Mouse (Mus musculus) CH12.LX (cell line): Measurements from ENCODE around the gene Il17re. TPM values are rescaled to one million over a fixed set of nuclear protein-coding genes. Genes with fewer than 3 reads are reported as not detected.

Experiments used
- DNase-seq: peaks from one replicate; pipeline ENCODE4 v3.0.0-alpha.2; 2013; ENCODE audit errors: extremely low read depth
- H3K27ac ChIP-seq: 2 replicates; pipeline ENCODE4 v1.5.1; 2012; ENCODE audit warnings: low read depth, mild to moderate bottlenecking, control low read depth, moderate library complexity; ENCODE audit not compliant: insufficient read depth
- H3K27me3 ChIP-seq: replicated peaks from 2 replicates; pipeline ENCODE3; 2012; ENCODE audit warnings: inconsistent platforms
- H3K36me3 ChIP-seq, 2 experiments: replicated peaks in 1 of 2; 2 replicates each; pipeline versions ENCODE3 to v1.6.1; 2012; ENCODE audit warnings: inconsistent platforms in 1 of 2, low read length in 1 of 2, mild to moderate bottlenecking in 1 of 2, mixed read lengths in 1 of 2, moderate library complexity in 1 of 2; ENCODE audit not compliant: control insufficient read depth in 1 of 2, insufficient read depth in 1 of 2
- H3K4me1 ChIP-seq, 2 experiments: 2 replicates each; pipeline ENCODE4 v1.6.1; 2012; ENCODE audit warnings: inconsistent platforms in 1 of 2, moderate library complexity in 1 of 2; ENCODE audit not compliant: insufficient read depth in 2 of 2, control insufficient read depth in 1 of 2
- H3K4me2 ChIP-seq: 2 replicates; pipeline ENCODE4 v1.6.1; 2012; ENCODE audit warnings: low read depth, mild to moderate bottlenecking, control low read depth; ENCODE audit not compliant: poor library complexity, insufficient read depth, severe bottlenecking
- H3K4me3 ChIP-seq, 3 experiments: fragments of 150-350 bp in 1 of 3; sonication (generic) in 1 of 3; replicated peaks in 1 of 3; 2 replicates each; pipeline versions ENCODE3 to v1.5.1; 2011 to 2012; ENCODE audit warnings: low read depth in 2 of 3, low read length in 2 of 3, mild to moderate bottlenecking in 2 of 3, moderate library complexity in 2 of 3, control low read depth in 1 of 3, improper control_type of control experiment in 1 of 3, inconsistent platforms in 1 of 3, mixed read lengths in 1 of 3; ENCODE audit not compliant: poor library complexity in 1 of 3
- H3K79me2 ChIP-seq: replicated peaks from 2 replicates; pipeline ENCODE4 v1.6.1; 2012; ENCODE audit warnings: mild to moderate bottlenecking, moderate library complexity; ENCODE audit not compliant: control insufficient read depth, poor library complexity, insufficient read depth, severe bottlenecking; ENCODE audit errors: extremely low read depth
- H3K9ac ChIP-seq: 2 replicates; pipeline ENCODE4 v1.6.1; 2012; ENCODE audit warnings: low read depth, mild to moderate bottlenecking, control low read depth, moderate library complexity; ENCODE audit not compliant: insufficient read depth
- H3K9me3 ChIP-seq: replicated peaks from 2 replicates; pipeline ENCODE3; 2012; ENCODE audit warnings: low read length, inconsistent platforms, mixed read lengths
- CHD1 ChIP-seq: IDR thresholded peaks from 2 replicates; pipeline ENCODE4 v1.6.1; 2012; ENCODE audit warnings: low read depth, low read length, improper control_type of control experiment, inconsistent platforms
- ELF1 ChIP-seq: IDR thresholded peaks from 2 replicates; pipeline ENCODE4 v1.6.1; 2014; ENCODE audit warnings: low read depth, mild to moderate bottlenecking, inconsistent platforms, low read length, improper control_type of control experiment
- EP300 ChIP-seq: IDR thresholded peaks from 2 replicates; pipeline ENCODE4 v1.6.1; 2011; ENCODE audit warnings: low read length, improper control_type of control experiment
- ETS1 ChIP-seq: conservative IDR thresholded peaks from 2 replicates; pipeline ENCODE4 v1.6.1; 2012; ENCODE audit warnings: low read depth, mild to moderate bottlenecking, inconsistent platforms, low read length, improper control_type of control experiment, moderate library complexity
- HCFC1 ChIP-seq: IDR thresholded peaks from 2 replicates; pipeline ENCODE4 v1.6.1; 2012; ENCODE audit warnings: low read depth, mild to moderate bottlenecking, inconsistent platforms, low read length, improper control_type of control experiment
- IRF4 ChIP-seq: IDR thresholded peaks from 2 replicates; pipeline ENCODE4 v1.6.1; 2014; ENCODE audit warnings: low read depth, mild to moderate bottlenecking, inconsistent platforms, low read length, improper control_type of control experiment
- JUN ChIP-seq: IDR thresholded peaks from 2 replicates; pipeline ENCODE4 v1.6.1; 2011; ENCODE audit warnings: low read depth, mild to moderate bottlenecking, low read length, improper control_type of control experiment, moderate library complexity; ENCODE audit not compliant: insufficient read depth
- JUND ChIP-seq: conservative IDR thresholded peaks from 2 replicates; pipeline ENCODE4 v1.6.1; 2011; ENCODE audit warnings: low read depth, low read length, improper control_type of control experiment
- KAT2A ChIP-seq: IDR thresholded peaks from 2 replicates; pipeline ENCODE4 v1.6.1; 2012; ENCODE audit warnings: low read length, improper control_type of control experiment, inconsistent platforms; ENCODE audit not compliant: insufficient replicate concordance
- MAFK ChIP-seq: IDR thresholded peaks from 2 replicates; pipeline ENCODE4 v1.6.1; 2011; ENCODE audit warnings: low read length, improper control_type of control experiment; ENCODE audit not compliant: insufficient replicate concordance
- MAX ChIP-seq: IDR thresholded peaks from 2 replicates; pipeline ENCODE4 v1.6.1; 2011; ENCODE audit warnings: low read length, improper control_type of control experiment
- MAZ ChIP-seq: IDR thresholded peaks from 2 replicates; pipeline ENCODE4 v1.6.1; 2012; ENCODE audit warnings: low read depth, mild to moderate bottlenecking, inconsistent platforms, low read length, improper control_type of control experiment, moderate library complexity
- MEF2A ChIP-seq: IDR thresholded peaks from 2 replicates; pipeline ENCODE4 v1.6.1; 2014; ENCODE audit warnings: low read depth, mild to moderate bottlenecking, inconsistent platforms, low read length, improper control_type of control experiment, borderline replicate concordance
- MXI1 ChIP-seq: IDR thresholded peaks from 2 replicates; pipeline ENCODE4 v1.6.1; 2011; ENCODE audit warnings: mild to moderate bottlenecking, low read depth, low read length, improper control_type of control experiment
- NRF1 ChIP-seq: IDR thresholded peaks from 2 replicates; pipeline ENCODE4 v1.6.1; 2014; ENCODE audit warnings: low read depth, mild to moderate bottlenecking, inconsistent platforms, low read length, improper control_type of control experiment, moderate library complexity
- POLR2A ChIP-seq: IDR thresholded peaks from 2 replicates; pipeline ENCODE4 v1.6.1; 2011; ENCODE audit warnings: low read depth, mild to moderate bottlenecking, improper control_type of control experiment, low read length
- RAD21 ChIP-seq: IDR thresholded peaks from 2 replicates; pipeline ENCODE4 v1.6.1; 2011; ENCODE audit warnings: low read depth, mild to moderate bottlenecking, low read length, improper control_type of control experiment, moderate library complexity
- RCOR1 ChIP-seq: conservative IDR thresholded peaks from 2 replicates; pipeline ENCODE4 v1.6.1; 2012; ENCODE audit warnings: low read depth, mild to moderate bottlenecking, inconsistent platforms, low read length, improper control_type of control experiment
- SMC3 ChIP-seq: IDR thresholded peaks from 2 replicates; pipeline ENCODE4 v1.6.1; 2011; ENCODE audit warnings: low read depth, low read length, improper control_type of control experiment
- TBP ChIP-seq: conservative IDR thresholded peaks from 2 replicates; pipeline ENCODE4 v1.6.1; 2011; ENCODE audit warnings: low read depth, low read length, improper control_type of control experiment
- TCF12 ChIP-seq: IDR thresholded peaks from 2 replicates; pipeline ENCODE4 v1.6.1; 2014; ENCODE audit warnings: low read depth, mild to moderate bottlenecking, inconsistent platforms, low read length, improper control_type of control experiment
- UBTF ChIP-seq: IDR thresholded peaks from 2 replicates; pipeline ENCODE4 v1.6.1; 2012; ENCODE audit warnings: low read depth, mild to moderate bottlenecking, inconsistent platforms, low read length, improper control_type of control experiment, moderate library complexity
- USF2 ChIP-seq: conservative IDR thresholded peaks from 2 replicates; pipeline ENCODE4 v1.6.1; 2011; ENCODE audit warnings: low read depth, low read length, improper control_type of control experiment
- ZC3H11A ChIP-seq: IDR thresholded peaks from 2 replicates; pipeline ENCODE4 v1.6.1; 2012; ENCODE audit warnings: low read depth, mild to moderate bottlenecking, inconsistent platforms, low read length, improper control_type of control experiment
- ZKSCAN1 ChIP-seq: IDR thresholded peaks from 2 replicates; pipeline ENCODE4 v1.6.1; 2012; ENCODE audit warnings: low read depth, inconsistent platforms, low read length, improper control_type of control experiment, borderline replicate concordance
- ZMIZ1 ChIP-seq: IDR thresholded peaks from 2 replicates; pipeline ENCODE4 v1.6.1; 2012; ENCODE audit warnings: low read depth, mild to moderate bottlenecking, inconsistent platforms, low read length, improper control_type of control experiment
- ZNF384 ChIP-seq: IDR thresholded peaks from 2 replicates; pipeline ENCODE4 v1.6.1; 2012; ENCODE audit warnings: low read depth, low read length, improper control_type of control experiment, inconsistent platforms
- dilution Hi-C: fragments of 300-500 bp; cut with MboI; formaldehyde crosslinking; loops from 2 replicates; pipeline ENCODE4 v1.14.3; 2020; ENCODE audit warnings: low sequenced_read_pairs; ENCODE audit not compliant: extremely low pct_unique_long_range_greater_than_20kb, extremely low pct_ligation_motif_present
- in situ Hi-C: fragments of 300-500 bp; cut with MboI; formaldehyde crosslinking; loops from 3 replicates; pipeline ENCODE4 v1.14.3; 2019; ENCODE audit warnings: low sequenced_read_pairs, low pct_ligation_motif_present, low pct_unique_long_range_greater_than_20kb, mixed read lengths
- polyA plus RNA-seq: library from polyadenylated mRNA; unstranded; fragments of >175 nt; gene quantifications from 2 replicates; pipeline ENCODE4 v1.2.1, GENCODE M21; 2012; ENCODE audit warnings: low read depth; ENCODE audit not compliant: insufficient read length
- total RNA-seq, 2 experiments: library from RNA; depleted of rRNA; stranded (reverse); fragments of 300-350 nt in 1 of 2; fragments of >200 nt in 1 of 2; gene quantifications; 2 replicates each; pipeline ENCODE4 v1.2.3; 2012 to 2014

The Il17re gene
- total and polyA plus RNA-seq, 3 experiments: 0.13 TPM; not detected in 1

DNA sequence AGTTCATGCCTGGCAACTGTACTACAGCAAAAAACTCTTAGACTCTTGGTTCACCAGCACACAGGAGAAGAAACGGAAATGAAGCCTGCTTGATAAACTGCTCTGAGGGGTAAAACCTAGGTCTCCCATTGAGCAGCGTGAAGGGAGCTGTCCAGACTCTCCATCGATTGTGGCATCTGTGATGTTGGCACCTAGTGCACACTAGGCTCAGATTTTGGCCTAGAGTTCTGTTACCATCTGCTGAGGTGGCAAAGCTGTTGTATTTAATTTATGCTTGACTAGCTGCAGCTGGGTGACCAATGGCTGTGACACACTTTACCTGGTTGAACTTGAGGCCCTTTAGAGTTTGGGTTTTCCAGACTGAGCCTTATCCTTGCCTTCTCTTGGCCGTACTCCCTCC lies 10.6 kb upstream of the Il17re start:
- DNase-seq: no peak

GRCm38 (mm10) chr6:113451839-113452238 lies 6.4 kb upstream of the Il17re start:
- dilution Hi-C loops: no loop called here
- Histone ChIP-seq H3K4me3 (no peak overlapping the region), H3K27me3 (no peaks in the 10 kb centered on the region), H3K79me2 (no peaks in the 10 kb centered on the region), H3K36me3 (peaks cover 15 to 27% of the 10 kb centered on the region in 2 experiments), H3K4me1 (peaks cover 0 to 16% of the 10 kb centered on the region in 2 experiments; a peak in 2 of 4 replicates), H3K9ac (no peak overlapping the region), H3K9me3 (no peaks in the 10 kb centered on the region), H3K4me2 (no peak overlapping the region), H3K27ac (no peak overlapping the region)
- in situ Hi-C loops: no loop called here
- TF ChIP-seq EP300 (no peak), ZKSCAN1 (no peak), TCF12 (no peak), UBTF (no peak), MAFK (no peak), ELF1 (no peak), MAX (no peak), NRF1 (no peak), RCOR1 (no peak), ZMIZ1 (no peak), MEF2A (no peak), JUN (no peak), RAD21 (no peak), ETS1 (no peak), POLR2A (no peak), ZNF384 (no peak), HCFC1 (no peak), SMC3 (no peak)
- DNase-seq: no peak

More for the DNA sequence above, 10.6 kb upstream of the Il17re start:
- TF ChIP-seq TBP (no peak), RCOR1 (no peak), IRF4 (no peak), RAD21 (no peak), MAZ (no peak), HCFC1 (no peak), MAX (no peak), KAT2A (no peak), USF2 (no peak), MAFK (no peak), JUN (no peak), UBTF (no peak), CHD1 (no peak), MXI1 (no peak), JUND (no peak), ZC3H11A (no peak)
- dilution Hi-C loops: no loop called here
- H3K27me3 ChIP-seq: no peaks in the 10 kb centered on the region
- H3K79me2 ChIP-seq: peaks cover 12% of the 10 kb centered on the region
- no peaks in the 10 kb centered on the region for H3K9me3 ChIP-seq
- peaks cover 4 to 24% of the 10 kb centered on the region in 2 experiments for H3K4me1 ChIP-seq
- H3K27ac ChIP-seq: no peak overlapping the region
- H3K36me3 ChIP-seq: peaks cover 24 to 47% of the 10 kb centered on the region in 2 experiments
- H3K4me2 ChIP-seq: no peak overlapping the region
- in situ Hi-C loops: no loop called here
- H3K4me3 ChIP-seq: no peak overlapping the region
- no peak overlapping the region for H3K9ac ChIP-seq
